Mouse (Mus musculus): ENCODE results near the gene Lrp1.
A peak's percentile ranks its signal among the peaks of the same experiment; 100 is the strongest.

The Lrp1 gene

GRCm38 (mm10) chr10:127521611-127522080 is 99.3 kb downstream of the Lrp1 start:
- no peak for DNase-seq (ENCODE audit: low read depth, low spot score)

- no peak for DNase-seq (ENCODE audit: low read depth, low spot score)
These were observed 100.1 kb downstream of the Lrp1 start for GRCm38 (mm10) chr10:127520714-127521357.

- DNase-seq (ENCODE audit: low read depth, low spot score): no peak
These were observed 100.8 kb downstream of the Lrp1 start for GRCm38 (mm10) chr10:127519903-127520713.

GRCm38 (mm10) chr10:127519041-127519701 is 101.8 kb downstream of the Lrp1 start:
- no peak for DNase-seq (ENCODE audit: low read depth, low spot score)

GRCm38 (mm10) chr10:127517941-127518340 is 103.0 kb downstream of the Lrp1 start:
- no peak for DNase-seq (ENCODE audit: low read depth, low spot score)

- no peak for DNase-seq (ENCODE audit: low read depth, low spot score)
These were observed 104.2 kb downstream of the Lrp1 start for GRCm38 (mm10) chr10:127516576-127517260.

- DNase-seq (ENCODE audit: low read depth, low spot score): no peak
These were observed 104.9 kb downstream of the Lrp1 start for GRCm38 (mm10) chr10:127515983-127516459.

- no peak for DNase-seq (ENCODE audit: low read depth, low spot score)
These were observed 105.5 kb downstream of the Lrp1 start for GRCm38 (mm10) chr10:127515271-127515982.

- no peak for DNase-seq (ENCODE audit: low read depth, low spot score)
These were observed 106.2 kb downstream of the Lrp1 start, which contains the start of gene Ndufa4l2 for GRCm38 (mm10) chr10:127514764-127515163. Ndufa4l2 (plus strand) TSS chr10:127514967.

- no peak for DNase-seq (ENCODE audit: low read depth, low spot score)
These were observed 106.7 kb downstream of the Lrp1 start for GRCm38 (mm10) chr10:127514111-127514698.

GRCm38 (mm10) chr10:127513501-127514091 is 107.4 kb downstream of the Lrp1 start:
- no peak for DNase-seq (ENCODE audit: low read depth, low spot score)

- no peak for DNase-seq (ENCODE audit: low read depth, low spot score)
These were observed 108.1 kb downstream of the Lrp1 start for GRCm38 (mm10) chr10:127512813-127513212.

- no peak for DNase-seq (ENCODE audit: low read depth, low spot score)
These were observed 108.7 kb downstream of the Lrp1 start for GRCm38 (mm10) chr10:127512307-127512666.

GRCm38 (mm10) chr10:127511634-127512306 is 109.2 kb downstream of the Lrp1 start:
- DNase-seq (ENCODE audit: low read depth, low spot score): no peak

GRCm38 (mm10) chr10:127510895-127511617 is 109.9 kb downstream of the Lrp1 start:
- no peak for DNase-seq (ENCODE audit: low read depth, low spot score)

GRCm38 (mm10) chr10:127509837-127510701 is 110.9 kb downstream of the Lrp1 start:
- no peak for DNase-seq (ENCODE audit: low read depth, low spot score)

- DNase-seq (ENCODE audit: low read depth, low spot score): peak; percentile 85
These were observed 111.7 kb downstream of the Lrp1 start for GRCm38 (mm10) chr10:127509051-127509836.
